Mouse (Mus musculus) lung, postnatal 4 days (tissue): Measurements from ENCODE around the gene Gm17783.
"Not testable (repeated sequence)": the region's sequence is repeated elsewhere in the genome, so short reads cannot be mapped to it uniquely, and the experiment has no call there.

Experiments used
- DNase-seq, 2 experiments: peaks; one replicate each; pipeline ENCODE4 v3.0.0; 2021

Gene Gm17783

DNA sequence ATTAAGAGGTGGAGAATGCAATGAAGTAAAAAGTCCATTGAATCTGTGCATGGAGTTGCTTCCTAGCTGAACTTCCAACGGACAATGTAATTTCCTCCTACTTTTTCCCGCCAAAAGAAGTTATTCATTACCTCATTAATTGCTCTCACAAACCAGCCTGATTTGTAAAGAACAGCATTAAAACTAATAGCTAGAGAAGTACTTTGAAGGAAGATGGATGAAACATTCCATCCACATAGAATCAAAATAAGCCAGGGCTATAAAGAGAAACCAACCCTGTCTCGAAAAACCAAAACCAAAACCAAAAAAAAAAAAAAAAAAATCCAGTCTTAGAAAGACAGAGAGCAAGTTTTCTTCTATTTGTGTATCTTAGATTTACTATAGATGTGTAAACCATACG lies at the start of gene Gm17783:
Gm17783 (minus strand) TSS at position 101 of the 400 bp plus-strand sequence.
- DNase-seq = no peak

DNA sequence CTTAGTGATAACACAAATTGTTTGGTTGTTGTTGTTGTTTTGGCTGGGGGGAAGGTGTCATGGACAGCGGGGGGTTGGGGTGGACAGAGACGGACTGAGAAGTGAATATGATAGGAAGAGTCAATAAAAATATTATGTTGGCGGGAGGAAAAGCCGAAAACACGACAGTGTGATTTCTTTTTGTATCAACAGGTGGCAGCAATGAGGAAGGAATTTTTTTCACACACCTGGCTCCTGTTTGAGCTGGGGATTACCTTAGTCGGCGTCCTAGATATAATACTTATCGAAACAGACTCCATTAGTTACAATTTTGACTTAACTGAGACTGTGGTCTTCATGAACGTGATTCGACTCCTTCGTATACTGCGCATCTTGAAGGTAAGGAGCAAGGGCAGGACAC lies 48.0 kb upstream of the Gm17783 start:
- no peak for DNase-seq

DNA sequence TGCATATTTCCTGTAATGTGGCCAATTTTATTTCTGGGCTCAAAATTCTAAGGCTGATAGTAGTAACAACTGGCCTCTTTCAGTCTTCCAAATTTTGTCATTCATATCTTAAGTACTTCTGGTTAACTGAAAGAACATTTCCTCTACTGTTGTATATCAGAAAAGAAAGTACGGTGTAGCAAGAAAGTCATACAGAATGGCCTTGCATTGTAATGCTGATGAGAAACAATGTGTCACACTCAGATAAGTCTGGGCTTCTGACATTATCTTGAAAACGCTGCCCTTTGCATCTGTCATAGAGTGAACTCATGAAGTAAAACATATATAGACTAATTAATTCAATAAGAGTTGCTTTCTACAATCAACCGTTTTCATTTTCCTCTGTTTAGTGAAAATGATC lies 40.5 kb upstream of the Gm17783 start:
- DNase-seq = no peak

DNA sequence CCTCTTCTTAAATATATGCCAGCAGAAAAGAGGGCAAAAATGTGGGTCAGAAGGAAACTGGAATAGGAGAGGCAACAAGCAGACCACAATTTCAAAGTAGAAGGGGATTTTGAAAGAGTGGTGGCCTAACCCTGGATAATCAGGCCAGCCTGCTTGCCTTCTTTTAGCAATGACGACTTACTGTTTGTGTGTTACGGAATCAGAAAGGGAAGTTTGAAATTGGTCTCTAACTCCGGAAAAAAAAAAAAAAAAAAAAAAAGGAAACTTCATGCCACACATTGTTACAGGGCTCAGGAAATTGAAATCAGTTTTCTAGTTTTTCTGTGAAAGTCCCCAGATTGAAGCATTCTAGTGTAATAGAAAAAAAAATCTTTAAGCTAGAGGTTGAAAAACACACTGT lies 29.9 kb upstream of the Gm17783 start:
- DNase-seq = no peak

DNA sequence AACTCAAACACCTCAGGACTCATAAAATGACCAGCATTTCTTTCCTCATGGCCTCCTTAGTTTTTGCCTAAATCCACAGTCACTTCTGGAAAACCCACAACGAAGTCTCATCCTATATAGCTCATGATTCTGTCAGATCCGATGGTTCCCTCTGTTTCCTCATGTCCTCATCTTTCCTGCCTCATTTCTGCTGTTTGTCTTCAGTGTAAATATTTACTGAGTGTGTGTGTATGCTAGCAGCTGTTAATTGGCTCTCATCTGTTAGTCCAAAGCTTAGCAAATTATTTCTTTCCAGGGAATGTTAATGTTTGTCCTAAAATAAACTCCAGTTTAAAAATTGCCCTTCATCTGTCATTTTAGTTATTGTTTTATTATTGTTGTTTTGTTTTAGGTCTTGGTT lies 19.7 kb upstream of the Gm17783 start:
- DNase-seq = no peak

DNA sequence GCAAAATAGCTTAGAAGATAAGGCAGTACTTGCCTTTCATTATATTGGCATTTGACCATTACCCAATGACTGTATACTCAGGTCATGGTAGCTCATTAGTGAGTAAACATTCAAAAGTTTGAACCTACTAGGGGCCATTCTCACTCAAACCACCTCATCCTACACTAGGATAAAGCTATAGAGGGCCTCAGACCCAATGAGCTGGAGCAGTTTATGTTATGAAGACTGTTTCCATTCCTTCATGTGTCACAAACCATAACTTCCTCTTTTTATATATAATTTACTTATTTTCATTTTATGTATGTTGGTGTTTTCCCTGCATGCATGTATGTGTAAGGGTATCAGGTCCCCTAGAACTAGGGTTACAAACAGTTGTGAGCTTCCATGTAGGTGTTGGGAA lies 16.1 kb upstream of the Gm17783 start:
- DNase-seq = no peak

DNA sequence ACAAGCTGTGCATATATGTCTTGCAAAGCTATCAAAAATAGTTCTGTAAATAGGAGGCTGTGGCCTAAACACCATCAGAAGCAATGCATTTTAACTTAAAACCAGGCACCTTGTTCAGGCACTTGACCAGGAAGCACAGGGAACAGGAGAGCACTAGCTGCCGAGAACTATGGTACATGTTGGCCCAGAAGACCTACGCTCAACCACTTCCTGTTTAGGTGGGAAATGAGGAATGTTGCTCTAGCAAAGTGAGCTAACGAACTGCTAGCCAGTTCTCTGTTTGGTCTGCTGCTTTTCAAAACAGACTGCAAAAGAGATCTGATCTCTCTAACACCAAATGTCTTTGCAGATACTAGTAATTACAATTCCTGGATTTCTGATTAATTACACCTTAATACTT lies 12.5 kb upstream of the Gm17783 start:
- no peak for DNase-seq

DNA sequence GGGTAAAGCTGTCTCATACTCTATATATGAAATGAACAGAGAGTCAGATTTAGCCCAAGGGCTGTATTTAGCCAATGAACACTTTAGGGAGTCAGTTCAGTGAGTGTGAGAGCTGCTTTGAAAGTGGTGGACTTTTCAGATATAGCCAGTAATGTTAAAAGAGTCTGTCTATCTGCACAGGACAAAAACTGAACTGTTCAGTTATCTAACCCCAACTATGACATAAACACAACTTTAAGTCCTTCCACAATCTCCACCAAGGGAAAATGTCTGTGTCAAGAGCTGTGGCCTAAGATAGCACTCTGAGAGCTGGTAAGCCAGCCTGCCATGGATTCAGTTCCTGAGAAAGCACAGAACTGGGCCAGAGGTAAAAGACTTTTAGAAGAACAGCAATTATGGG lies 10.3 kb upstream of the Gm17783 start:
- DNase-seq = no peak

DNA sequence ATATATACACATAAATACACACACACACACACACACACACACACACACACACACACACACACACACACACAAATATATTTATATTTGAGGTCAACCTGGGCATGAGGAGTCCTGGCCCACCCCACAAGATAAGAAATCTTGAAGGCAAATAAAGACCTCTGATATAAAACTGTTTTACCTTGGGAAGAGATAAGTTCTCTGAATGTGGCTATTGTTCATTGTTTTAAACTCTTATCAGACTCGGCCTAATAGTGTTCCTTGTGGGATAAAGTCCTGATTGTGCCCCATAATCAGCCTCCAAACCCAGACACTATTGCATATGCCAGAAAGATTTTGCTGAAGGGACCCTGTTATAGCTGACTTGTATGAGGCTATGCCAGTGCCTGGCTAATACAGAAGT lies 6.5 kb upstream of the Gm17783 start:
- not testable (repeated sequence) for DNase-seq

DNA sequence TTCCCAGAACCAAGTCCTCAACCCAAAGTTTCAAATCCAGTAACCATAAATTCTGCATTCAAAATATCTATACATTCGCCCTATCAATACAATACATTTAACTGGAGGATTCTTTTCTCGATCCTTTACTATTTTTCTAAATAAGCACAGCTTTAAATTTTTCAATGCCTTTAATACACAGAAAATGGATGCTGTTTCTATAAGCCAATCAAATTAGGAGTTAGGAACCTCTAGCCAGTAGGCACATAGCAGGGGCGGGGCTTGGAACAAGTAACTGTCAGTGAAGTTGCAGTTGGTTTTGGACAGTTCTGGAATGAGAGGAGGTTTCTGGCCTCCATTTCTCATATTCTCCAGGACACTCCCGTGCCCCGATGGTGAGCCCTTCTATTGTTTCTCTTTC lies 3.2 kb upstream of the Gm17783 start, which contains the start of gene Slc9c1:
Slc9c1 (plus strand) TSS at position 301 of the 400 bp plus-strand sequence.
- no peak for DNase-seq

DNA sequence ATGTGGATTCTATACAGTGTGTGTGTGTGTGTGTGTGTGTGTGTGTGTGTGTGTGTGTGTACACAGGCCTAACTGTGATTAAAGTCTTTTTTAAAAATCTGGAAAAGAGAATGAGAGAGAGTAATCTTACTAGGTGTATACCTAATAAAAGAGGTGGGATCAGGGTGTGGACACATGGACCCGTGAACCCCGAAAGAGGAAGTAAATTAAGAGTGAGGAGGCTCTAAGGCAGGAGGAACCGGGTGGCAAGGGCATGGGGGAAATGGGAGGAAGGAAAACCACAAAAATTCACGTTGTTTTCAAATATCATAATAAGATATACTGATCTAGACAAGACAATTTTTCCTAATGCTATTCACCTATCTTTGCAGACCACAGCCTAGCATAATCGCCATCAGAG lies 6.3 kb downstream of the Gm17783 start:
- no peak for DNase-seq

DNA sequence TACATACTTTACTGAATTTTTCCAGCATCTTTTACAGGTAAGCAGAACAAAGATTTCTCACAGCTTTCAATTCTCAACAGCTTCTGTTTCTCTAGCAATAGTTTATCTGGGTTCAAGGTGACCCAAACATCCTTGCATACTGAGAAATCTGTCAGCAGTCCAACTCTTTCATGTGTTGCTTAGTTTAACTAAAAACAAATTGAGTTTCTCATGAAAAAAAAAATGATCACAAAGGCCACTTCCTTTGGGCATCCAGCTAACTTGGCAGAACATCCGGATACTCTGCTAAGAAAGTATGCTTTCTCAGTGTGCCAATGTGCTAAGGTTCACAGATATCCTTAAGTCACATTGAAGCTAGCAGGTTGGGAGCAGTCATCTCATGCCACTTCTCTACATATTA lies 36.5 kb downstream of the Gm17783 start:
- no peak for DNase-seq

DNA sequence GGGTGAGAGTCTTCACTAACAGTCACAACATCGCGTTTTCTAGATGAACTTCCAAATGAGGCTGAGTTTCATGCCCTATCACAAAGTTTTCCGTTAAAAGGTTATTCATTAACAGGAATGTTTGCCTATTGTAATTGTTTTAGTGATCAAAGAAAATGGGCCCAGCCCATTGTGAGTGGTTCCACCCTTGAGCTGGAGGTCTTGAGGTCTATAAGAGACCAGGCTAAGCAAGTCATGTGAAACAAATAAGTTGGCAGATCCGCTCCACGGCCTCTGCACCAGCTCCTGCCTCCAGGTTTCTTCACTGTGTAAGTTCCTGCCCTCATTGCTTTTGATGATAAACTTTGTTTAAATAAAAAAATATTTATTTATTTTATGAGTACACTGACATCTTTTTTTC lies 38.9 kb downstream of the Gm17783 start, which contains the start of gene Gm609:
Gm609 (minus strand) TSS at position 43 of the 400 bp plus-strand sequence.
- no peak for DNase-seq

DNA sequence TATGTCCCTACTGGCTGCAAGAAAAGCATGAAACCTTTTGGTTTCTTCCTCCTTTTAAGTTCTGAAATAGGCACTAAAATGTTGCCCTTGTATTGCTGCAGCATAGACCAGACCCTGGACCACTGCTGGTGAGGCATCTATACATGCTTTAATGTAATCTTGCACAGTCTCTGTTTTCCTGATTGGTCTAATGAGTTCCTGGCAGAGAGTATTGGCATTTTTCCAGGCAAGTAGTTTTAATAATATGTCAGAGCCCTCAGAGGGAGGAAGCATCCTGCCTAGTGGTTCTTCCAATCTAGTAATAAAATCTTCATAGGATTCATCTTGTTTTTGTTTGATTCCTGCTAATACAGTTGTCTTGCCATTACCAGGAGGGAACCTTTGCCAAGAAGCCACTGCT lies 54.9 kb downstream of the Gm17783 start:
- DNase-seq = no peak

DNA sequence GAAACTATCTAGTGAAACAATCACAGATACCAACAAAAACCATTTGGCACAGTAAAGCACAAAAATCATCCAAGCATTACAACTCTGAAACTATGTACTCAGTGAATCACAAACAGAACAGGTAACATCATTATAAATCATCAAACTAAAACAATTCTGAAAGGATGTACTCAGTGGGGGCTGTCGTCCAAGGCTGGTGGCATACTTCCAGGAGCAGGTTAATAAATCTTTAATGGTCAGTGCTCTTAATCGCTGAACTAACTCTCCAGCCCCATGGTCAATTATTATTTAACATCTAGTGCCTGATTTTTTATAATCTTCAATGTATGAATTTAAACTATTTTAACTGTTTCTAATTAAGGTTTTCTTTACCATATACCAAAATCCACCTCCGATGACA lies 60.0 kb downstream of the Gm17783 start:
- not testable (repeated sequence) for DNase-seq
